Mouse (Mus musculus): ENCODE results near the gene 1700061G19Rik. TPM values are rescaled to one million over a fixed set of nuclear protein-coding genes. Genes with fewer than 3 reads are reported as not detected.

Gene 1700061G19Rik
- polyA plus RNA-seq, 1 experiment, result 0.38 TPM

DNA sequence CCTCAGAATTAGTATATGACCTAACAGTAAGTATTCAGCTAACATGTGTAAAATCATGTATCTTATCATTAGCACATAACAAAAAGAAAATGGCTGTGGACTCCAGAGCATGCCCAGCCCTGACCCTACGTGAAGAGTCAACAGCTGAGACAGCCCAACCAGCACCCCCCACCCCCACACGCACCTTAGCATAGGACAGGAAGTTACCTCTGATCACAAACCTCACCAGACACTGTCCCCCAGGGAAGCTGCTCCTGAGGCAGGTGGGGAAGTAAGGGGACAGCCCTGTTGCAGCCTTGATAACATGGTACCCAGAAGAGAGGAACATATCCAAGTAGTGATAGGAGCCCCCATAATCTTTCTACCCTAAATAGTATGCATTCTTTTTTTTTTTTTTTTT, 50.7 kb downstream of the 1700061G19Rik start:
- DNase-seq (ENCODE audit: low read depth), result no peak

DNA sequence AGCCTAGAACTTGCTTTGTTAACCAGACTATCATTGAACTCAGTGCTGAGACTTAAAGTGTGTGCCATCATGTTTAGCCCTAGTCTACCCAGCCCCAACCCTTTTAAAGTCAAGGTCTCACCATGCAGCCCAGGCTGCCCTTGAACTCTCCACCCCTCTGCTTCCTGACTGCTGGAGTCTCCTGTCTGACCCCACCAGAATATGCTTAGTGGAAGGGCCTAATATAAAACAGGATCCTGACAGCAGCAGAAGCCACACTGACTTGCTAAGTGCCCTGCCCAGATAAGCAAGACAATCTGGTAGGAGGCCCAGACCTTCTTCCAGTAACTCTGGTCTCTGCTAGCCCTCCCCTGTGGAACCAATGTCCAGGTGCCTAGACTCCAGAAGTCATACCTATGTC, 53.8 kb downstream of the 1700061G19Rik start:
- DNase-seq (ENCODE audit: low read depth), result no peak

DNA sequence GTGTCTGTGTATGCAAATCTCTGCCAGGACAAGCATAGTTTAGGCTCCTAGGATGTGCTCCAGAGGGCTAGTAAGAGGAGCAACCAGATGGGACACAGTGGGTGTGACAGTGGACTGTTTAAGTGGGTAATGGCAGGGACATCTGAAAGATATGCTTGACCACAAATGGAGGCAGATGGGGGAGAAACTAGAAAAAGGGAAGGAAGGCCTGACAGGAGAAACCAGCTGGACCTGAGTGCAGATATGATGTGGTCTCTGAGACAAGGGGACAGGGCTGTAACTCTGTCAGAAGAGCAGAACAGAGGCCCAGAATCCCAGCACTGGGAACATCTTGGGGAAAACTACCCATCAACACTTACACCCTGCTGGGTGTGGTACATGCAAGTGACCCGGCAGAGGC, 54.3 kb downstream of the 1700061G19Rik start:
- DNase-seq (ENCODE audit: low read depth), result no peak

DNA sequence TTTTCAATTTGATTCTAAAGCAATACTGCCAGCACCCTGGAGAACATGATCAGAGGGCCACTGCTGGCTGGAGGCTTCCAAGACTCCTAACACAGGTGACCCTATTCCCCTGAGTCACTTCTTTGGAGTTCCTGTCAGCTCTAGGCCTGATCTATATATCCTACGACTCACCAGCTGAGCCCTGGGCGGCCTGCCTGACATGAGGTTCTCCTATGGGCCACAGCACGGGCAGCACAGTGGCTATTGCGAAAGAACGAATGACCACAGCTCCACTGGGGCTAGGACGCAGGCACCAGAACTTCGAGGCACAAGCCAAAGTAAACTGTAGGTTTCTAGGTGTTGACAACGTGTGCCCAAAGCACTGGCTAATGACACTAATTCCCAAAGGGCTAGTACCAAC, 54.7 kb downstream of the 1700061G19Rik start:
- peak; percentile 17 for DNase-seq (ENCODE audit: low read depth)

DNA sequence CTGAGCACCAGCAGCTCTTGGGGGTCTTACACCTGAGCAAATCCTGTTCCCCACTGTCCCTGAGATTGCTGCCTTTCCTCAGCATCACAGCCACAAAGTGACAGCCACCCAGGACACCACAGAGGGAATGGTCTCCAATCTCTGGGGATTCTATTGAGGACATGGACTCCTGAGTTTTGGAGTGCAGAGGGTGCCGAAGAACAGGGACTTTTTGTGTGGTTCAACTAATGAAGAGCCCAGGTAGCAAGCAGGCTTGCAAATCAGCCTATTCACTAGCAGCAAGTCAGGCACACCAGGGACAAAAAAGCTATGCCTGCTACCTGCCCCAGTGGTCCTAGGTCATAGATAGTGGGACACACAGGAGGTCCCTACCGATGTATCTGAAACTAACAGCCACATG, 58.1 kb downstream of the 1700061G19Rik start:
- DNase-seq (ENCODE audit: low read depth), result no peak

DNA sequence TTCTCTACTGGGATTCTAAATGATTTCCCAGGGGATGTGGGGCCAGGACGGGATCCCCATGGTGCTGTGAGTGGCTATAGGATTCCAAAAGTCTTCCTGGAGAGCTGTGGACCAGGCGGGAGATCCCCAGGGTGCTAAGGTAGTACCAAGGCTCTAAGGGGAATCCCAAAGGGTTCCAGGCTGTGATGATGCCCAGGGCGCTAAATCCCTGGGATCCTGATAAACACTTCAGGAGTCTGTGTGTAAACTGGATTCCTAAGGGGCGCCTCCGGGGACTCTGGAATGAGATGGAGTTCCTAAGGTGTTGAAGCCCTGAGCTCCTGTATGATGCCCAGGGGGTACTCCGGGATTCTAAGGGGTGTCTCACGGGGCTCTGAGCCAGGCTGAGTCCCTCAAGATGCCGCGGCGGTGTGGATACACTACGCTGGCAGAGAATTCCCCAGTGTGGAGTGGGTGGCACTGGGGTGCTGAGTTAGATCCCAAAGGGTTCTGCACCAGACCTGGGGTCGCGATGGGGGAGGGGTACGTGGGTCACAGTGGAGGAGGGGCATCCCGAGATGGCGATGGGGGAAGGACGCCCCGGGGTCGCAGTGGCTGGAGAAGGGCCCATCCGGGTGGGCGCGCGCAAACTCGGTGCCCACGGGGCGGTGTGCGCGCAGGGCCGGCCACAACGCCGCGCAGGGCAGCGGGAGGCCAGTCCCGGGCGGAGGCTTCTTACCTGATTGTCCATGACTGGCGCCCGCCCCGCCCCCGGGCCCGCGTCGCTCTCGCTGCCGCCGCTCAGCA, 59.5 kb downstream of the 1700061G19Rik start:
- no peak for DNase-seq (ENCODE audit: low read depth)

DNA sequence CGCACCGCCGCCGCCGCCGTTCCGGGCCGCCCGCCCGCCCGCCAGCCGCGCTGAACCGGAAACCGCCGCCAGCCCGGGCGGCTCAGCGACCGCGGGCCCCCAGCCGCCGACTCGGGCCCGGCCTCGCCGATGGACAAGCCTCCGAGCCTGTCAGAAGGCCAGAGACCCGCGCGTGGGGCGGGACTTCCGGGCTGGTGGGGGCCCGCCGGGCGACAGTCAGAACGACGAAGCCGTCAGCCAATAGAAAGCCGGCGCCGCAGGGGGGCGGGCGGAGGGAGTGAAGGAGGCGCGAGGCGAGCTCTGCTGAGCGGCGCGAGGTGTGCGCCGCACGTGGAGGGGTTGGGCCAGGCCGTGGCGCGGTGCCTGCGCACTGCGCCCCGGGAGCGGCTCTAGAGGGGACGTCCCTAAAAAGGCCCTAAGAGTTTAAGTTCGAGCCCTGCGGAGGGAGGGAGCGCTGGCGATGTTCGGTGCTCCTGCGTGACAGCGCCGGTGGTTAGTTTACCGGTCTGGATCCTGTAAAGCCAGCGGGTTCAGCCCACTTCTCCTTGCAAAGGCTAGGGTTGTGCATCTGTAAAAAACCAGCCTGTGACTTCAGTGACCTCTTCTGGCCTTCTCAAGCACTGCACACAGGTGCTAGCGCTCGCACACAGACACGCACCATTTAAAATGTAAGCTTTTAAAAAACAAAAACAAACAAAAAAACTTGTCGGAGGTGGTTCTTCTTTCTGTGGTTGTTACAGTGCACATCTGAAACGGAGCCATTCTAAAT, 60.3 kb downstream of the 1700061G19Rik start, which contains the start of gene Mllt1:
Gene Mllt1, minus strand, starts transcription at position 53 of the 769 bp plus-strand sequence.
- DNase-seq (ENCODE audit: low read depth), result peak; percentile 54

DNA sequence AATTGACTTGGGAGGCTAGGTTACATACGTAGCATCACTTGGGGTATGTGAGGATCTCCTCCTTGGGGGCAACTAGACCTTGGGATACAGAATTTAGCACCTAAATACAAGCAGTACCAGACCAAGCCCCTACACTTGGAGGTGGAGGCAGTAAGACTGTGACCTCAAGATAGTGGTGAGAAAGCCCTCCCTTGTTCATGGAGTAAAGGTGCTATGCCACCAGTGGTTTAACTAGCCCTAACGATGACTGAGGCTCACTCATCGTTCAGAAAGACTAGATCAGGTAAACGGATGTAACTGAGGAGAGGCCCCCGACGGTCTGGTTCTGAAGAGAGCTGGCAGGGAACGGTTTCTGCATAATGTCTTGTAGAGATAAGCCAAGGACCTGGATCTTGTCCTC, 61.5 kb downstream of the 1700061G19Rik start:
- no peak for DNase-seq (ENCODE audit: low read depth)

Other genes starting within 250 kb of the 1700061G19Rik start
- gene Lonp1, start 248.6 kb upstream of the 1700061G19Rik start, polyA plus RNA-seq (2012; rRNA removed), result 70.3 and 78.0 TPM in 2 replicates
- 1.2 and 1.8 TPM in 2 replicates for gene Catsperd, start 247.3 kb upstream of the 1700061G19Rik start, polyA plus RNA-seq (2012; rRNA removed)
- 63.4 and 68.3 TPM in 2 replicates for gene Ranbp3, start 202.2 kb upstream of the 1700061G19Rik start, polyA plus RNA-seq (2012; rRNA removed)
- 512 and 651 TPM in 2 replicates for gene Ndufa11, start 157.7 kb upstream of the 1700061G19Rik start, polyA plus RNA-seq (2012; rRNA removed)
- gene Vmac, start 157.5 kb upstream of the 1700061G19Rik start, polyA plus RNA-seq (2012; rRNA removed), result 41.8 and 58.2 TPM in 2 replicates
- gene Nrtn, start 117.9 kb upstream of the 1700061G19Rik start, polyA plus RNA-seq (2012; rRNA removed), result 17.9 and 22.6 TPM in 2 replicates
- gene Dus3l, start 110.7 kb upstream of the 1700061G19Rik start, polyA plus RNA-seq (2012; rRNA removed), result 48.3 and 52.0 TPM in 2 replicates
- gene Prr22, start 105.2 kb upstream of the 1700061G19Rik start, polyA plus RNA-seq (2012; rRNA removed), result 1.1 and 1.2 TPM in 2 replicates
- 11.2 and 13.1 TPM in 2 replicates for gene Rfx2, start 44.5 kb upstream of the 1700061G19Rik start, polyA plus RNA-seq (2012; rRNA removed)
- 0.74 and 1.5 TPM in 2 replicates for gene Acsbg2, start 1.0 kb upstream of the 1700061G19Rik start, polyA plus RNA-seq (2012; rRNA removed)
- 33.6 and 36.4 TPM in 2 replicates for gene Mllt1, start 59.9 kb downstream of the 1700061G19Rik start, polyA plus RNA-seq (2012; rRNA removed)
- gene Acer1, start 106.6 kb downstream of the 1700061G19Rik start, polyA plus RNA-seq (2012; rRNA removed), result not detected in 2 replicates
- gene Clpp, start 114.8 kb downstream of the 1700061G19Rik start, polyA plus RNA-seq (2012; rRNA removed), result 171 and 183 TPM in 2 replicates
- gene Alkbh7, start 121.9 kb downstream of the 1700061G19Rik start, polyA plus RNA-seq (2012; rRNA removed), result 32.3 and 38.3 TPM in 2 replicates
- not detected in 2 replicates for gene Pspn, start 124.5 kb downstream of the 1700061G19Rik start, polyA plus RNA-seq (2012; rRNA removed)
- gene Gtf2f1, start 135.8 kb downstream of the 1700061G19Rik start, polyA plus RNA-seq (2012; rRNA removed), result 32.5 and 37.8 TPM in 2 replicates
- gene Gm17949, start 136.0 kb downstream of the 1700061G19Rik start, polyA plus RNA-seq (2012; rRNA removed), result 0.20 and 0.47 TPM in 2 replicates
- 44.9 and 61.6 TPM in 2 replicates for gene Khsrp, start 156.0 kb downstream of the 1700061G19Rik start, polyA plus RNA-seq (2012; rRNA removed)
- 0.12 and 0.29 TPM in 2 replicates for gene Slc25a41, start 166.2 kb downstream of the 1700061G19Rik start, polyA plus RNA-seq (2012; rRNA removed)
- gene Crb3, start 183.6 kb downstream of the 1700061G19Rik start, polyA plus RNA-seq (2012; rRNA removed), result 38.7 and 47.6 TPM in 2 replicates
- 49.0 and 61.9 TPM in 2 replicates for gene Slc25a23, start 184.4 kb downstream of the 1700061G19Rik start, polyA plus RNA-seq (2012; rRNA removed)
- 5.0 and 5.4 TPM in 2 replicates for gene Dennd1c, start 203.0 kb downstream of the 1700061G19Rik start, polyA plus RNA-seq (2012; rRNA removed)
- gene Tubb4a, start 212.3 kb downstream of the 1700061G19Rik start, polyA plus RNA-seq (2012; rRNA removed), result 2.5 and 4.3 TPM in 2 replicates
- gene Tnfsf9, start 229.8 kb downstream of the 1700061G19Rik start, polyA plus RNA-seq (2012; rRNA removed), result 0.55 and 0.58 TPM in 2 replicates

Data from gonadal fat pad, adult 2 months (tissue).